Mouse (Mus musculus) fat pad, adult 2 months (tissue): ENCODE data around the gene Gch1.

Experiments
- DNase-seq: peaks from one replicate; pipeline ENCODE4 v3.0.0-alpha.2; 2011; ENCODE audit warnings: low read depth, low spot score; ENCODE audit errors: extremely low read depth

The Gch1 gene

DNA sequence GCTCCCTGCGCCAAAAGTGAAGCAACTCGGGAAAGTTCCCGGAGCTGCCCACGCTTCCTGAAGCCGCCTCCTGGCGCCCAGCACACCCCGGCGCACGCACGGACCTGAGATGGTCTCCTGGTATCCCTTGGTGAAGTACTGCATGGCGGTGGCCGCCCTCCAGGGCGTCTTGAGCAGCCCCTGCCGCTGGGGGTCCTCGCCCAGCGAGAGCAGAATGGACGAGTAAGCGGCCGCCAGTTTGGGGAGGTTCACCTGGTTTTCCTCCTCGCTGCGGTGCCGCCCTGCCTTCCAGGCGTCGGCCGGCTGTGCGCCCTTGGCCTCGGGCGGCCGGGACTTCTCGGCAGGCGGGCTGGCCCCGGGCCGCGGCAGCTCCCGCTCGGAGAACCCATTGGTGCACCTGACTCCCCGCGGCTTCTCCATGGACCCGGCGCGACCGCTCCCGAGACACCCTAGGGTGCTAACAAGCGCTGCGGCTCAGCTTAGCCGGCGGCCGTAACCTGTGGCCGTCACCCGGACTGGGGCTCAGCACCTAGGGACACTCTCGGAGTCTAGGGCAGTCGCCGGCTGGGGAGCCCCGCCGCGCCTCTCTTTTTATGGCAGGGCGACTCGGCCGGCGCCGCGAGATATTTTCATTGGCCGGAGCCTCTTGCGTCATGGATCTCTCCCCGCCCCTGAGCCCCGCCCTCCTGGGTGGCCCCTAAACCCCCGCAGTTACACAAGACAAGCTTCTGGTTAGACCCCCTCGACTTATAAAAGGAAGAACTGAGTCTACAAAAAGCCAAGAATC, at the start of gene Gch1:
Gene Gch1, minus strand, starts transcription at position 566 of the 787 bp plus-strand sequence.
- no peak for DNase-seq

GRCm38 (mm10) chr14:47237286-47237685, 48.1 kb upstream of the Gch1 start:
- no peak for DNase-seq

- no peak for DNase-seq
These were observed 47.3 kb upstream of the Gch1 start for GRCm38 (mm10) chr14:47236491-47236890.

DNA sequence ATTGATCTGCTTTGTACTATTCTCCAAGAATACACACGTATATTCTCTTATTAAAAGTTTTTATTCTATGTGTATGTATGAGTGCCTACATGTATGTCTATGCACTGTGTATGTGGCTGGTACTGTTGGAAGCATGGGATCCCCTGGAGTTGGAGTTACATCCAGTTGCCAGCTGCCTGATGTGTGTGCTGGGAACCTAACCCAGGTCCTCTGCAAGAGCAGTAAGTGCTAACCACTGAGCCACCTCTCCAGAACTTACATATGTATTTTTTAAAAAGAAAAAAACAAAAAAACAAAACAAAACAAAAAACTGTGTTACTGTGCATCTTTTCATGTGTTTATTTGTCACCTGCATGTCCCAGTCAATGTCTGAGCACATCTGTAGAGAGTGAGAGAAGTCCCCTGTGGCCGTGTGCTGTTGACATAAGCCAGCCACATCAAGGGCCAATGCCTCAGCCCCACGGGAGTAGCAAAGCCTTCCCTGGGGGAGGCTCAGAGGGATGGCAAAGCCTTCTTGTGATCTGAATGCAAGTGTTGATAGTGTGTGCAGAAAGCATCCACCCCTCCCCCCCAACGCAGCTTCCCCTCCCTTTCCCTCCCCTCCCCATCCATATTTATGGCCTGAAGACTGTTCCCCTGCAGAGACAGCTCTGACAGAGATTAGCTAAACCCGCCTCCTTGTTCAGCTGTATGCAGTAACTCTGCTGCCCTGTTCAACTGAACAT, 45.5 kb upstream of the Gch1 start:
- DNase-seq = no peak

DNA sequence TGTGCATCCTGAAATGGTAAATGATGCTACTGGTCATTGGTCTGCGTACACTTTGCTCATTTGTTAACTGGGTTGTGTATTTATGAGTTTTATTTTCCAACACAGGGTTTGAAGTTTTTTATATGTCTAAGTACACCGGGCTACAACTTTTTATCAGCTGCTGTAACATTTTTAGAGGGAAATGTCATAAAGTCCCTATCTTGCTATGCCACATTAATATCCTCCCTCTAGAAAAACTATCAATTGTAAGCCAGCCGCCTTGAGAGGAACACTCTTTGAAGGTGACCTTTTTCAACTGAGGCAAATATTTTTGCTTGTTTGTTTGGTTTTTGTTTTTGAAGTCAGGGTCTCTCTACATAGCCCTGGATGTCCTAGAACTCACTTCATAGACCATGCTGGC, 44.8 kb upstream of the Gch1 start:
- no peak for DNase-seq

DNA sequence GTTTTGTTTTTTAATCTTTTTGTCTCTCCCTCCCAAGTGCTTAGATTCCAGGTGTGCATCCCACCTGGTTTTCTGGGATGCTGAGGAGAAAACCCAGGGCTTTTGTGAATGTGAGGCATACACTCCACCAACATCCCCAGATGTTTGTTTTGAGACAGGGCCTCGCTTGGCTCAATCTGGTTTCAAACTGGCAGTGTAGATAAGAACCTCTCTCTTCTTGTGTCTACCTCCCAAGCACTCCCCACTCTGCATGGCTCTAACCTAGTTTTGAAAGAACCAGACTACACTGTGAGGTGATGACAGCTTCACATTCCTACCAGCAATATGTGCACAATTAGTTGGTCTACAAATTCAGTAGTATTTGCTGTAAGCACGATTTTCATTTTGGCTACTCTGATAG, 44.4 kb upstream of the Gch1 start:
- DNase-seq = no peak

- no peak for DNase-seq
These were observed 40.7 kb upstream of the Gch1 start for GRCm38 (mm10) chr14:47229796-47230376.

DNA sequence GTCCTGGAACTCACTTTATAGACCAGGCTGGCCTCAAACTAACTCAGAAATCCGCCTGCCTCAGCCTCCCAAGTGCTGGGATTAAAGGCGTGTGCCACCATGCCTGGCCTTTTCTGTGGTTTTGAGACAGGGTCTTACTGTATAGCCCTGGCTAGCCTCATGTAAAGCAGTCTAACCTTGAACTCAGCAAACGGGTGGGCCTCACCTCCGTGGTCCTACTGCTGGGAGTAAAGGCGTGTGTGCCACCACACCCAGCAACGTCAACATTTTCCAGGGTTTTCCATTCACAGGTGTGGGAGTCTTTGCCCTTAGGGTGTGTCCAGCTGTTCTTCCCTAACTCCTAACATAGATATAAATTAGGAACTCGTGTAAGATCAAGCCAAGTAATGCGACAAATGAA, 36.7 kb upstream of the Gch1 start:
- DNase-seq = no peak

DNA sequence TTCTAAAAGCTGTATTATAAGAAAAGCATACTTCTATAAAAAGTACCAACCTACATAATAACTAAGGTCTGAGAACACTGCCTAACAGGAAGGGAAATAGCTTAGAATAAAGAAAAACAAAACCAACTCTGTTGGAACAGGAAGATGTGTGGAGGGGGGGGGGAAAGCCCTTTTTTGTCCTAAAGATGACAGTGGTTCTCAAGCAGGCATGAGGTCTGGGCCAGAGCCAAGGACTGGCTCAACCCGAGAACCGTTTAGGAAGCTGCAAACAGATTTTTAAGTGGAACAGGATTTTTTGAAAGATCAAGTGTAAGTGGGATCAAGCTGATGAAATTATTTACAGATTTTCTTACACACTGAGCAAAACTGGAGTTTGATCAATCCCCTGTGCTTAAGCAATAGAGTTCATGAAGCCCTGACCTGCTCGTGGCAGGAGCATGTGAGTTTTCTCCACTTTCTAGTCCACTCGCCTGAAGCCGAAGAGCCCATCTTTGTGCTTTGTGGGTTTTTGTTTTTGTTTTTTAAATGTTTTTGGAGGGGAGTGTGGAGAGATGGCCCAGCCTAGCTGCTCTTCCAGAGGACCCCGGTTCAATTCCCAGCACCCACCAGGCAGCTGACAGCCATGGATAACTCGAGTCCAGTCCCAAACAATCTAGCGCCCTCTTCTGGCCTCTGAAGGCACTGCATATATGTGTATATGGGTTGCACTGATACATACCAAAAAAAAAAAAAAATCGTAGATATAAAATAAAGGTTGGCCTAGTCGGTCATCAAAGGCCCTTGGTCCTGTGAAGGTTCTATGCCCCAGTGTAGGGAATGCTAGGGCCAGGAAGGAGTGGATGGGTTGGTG, 35.5 kb upstream of the Gch1 start:
- DNase-seq = no peak

DNA sequence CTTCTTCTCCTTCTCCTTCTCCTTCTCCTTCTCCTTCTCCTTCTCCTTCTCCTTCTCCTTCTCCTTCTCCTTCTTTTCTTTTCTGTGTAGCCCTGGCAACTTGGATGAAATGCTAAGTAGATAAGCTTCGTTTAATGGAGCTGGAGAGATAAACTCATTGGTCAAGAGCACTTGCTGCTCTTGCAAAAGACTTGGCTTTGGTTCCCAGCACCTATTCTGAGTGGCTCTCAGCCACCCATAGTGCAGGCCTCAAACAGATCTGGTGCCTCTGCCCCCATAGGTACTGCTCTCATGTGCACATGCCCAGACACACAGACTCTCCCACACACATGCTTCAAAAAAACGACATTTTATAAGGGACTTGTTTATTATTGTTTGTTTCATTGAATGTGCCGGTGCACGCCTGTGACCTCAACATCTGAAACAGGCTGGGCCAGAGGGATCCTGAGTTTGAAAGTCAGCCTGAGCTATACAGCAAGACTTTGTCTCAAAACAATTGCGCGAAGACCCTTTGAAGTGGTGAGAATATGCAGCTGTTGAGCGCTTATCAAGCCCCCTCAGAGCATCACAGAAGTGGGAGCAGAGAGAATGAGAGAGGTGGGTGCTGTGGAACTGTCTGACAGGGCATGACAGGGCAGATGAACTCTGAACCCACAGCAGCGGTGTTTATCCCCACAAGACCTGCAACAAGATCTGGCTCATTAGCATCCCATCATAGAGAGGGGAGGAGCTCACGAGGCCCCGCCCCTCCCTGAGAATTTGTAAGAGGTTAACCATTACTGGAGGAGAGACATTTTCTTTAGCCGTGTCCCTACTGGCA, 33.6 kb upstream of the Gch1 start:
- no peak for DNase-seq

DNA sequence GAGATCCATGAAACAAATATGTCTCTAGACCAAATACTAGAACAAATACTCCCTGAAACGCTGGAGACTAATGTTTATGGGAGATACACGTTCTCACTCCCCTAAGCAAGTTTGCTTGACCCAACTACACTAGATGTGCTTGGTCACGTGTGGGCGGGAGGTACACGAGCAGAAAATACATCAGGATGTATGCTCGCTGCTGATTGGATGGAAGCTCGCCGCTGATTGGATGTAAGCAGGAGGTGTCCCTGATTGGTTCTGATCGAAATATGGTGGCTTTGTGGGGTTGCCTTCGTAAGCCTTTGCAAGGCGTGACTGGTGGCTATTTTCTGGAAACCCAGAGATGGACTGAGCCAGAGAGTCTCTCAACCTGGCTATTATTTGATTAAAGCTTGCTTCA, 32.4 kb upstream of the Gch1 start:
- DNase-seq = no peak

DNA sequence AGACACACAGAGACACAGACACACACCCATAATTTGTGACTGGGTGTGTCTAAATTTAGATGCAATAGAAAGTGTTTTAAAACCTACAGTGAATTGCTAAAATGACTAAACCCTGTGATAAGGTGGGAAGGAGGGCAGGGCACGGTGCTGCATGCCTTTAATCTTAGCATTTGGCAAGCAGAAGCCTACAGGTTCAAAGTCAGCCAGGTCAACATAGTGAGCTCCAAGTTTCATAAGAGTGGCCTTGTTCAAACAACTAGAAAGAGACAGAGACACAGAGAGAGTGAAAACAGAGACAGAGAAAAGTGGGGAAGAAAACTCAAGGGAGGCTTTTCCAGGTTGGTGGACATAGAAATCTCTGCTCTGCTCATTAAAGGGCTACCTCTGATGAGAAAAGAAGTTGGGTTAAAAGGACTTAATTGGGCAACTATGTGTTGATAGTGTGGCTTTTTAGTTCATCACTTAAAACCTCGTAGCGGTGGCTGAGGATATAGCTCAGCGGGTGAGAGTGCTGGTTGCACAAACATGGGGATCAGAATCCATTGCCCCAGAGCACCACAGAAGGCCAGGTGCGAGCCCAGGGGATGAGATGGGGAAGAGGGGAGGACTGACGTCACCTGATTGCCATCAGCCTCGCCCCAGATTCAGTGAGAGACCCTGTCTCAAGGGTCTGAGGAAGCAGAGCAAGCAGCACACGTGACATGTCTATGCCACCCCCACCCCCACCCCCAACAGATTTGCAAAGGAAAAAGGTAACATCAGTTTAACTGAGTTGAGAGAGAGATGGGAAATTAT, 31.2 kb upstream of the Gch1 start:
- no peak for DNase-seq

- DNase-seq = no peak
These were observed 29.8 kb upstream of the Gch1 start for GRCm38 (mm10) chr14:47218766-47219606.

DNA sequence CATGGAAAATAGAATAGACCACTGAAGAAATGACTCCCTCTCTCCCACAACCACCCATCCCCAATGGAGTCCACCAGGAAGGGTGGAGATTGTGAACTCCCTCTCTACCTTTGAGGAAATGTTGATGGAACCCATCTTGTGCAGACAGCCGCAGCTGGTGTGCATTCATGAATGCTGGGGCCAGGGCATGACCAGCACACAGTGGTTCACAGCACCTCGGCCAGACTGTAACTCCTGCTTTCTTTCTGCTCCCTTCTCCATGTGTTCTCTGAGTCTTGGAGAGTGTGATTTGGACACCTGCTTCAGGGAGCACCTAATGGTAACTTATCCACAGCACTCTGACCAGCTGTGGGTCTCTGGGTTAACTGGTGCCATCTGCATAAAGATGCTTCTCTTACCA, 27.3 kb upstream of the Gch1 start:
- DNase-seq = no peak

DNA sequence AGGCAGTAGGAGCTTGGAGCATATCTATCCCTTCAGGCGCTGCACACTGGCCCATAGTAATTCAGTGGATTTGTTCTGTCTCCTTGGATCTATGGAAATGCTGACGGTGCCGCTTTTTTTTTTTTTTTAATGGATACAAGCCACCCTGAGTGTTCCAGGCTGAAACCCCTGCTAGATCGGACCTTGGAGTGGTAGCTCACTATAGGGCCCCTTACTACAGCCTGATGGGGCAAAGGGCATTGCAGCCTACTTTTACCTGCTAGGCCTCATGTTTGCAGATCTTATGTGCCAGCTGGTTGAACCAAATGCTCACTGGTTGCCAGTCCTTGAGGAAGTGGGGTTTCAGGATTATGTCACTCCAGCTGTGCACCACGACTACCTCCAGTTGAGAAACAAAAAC, 25.2 kb upstream of the Gch1 start:
- DNase-seq = no peak

- no peak for DNase-seq
These were observed 24.1 kb upstream of the Gch1 start for GRCm38 (mm10) chr14:47213305-47213704.

GRCm38 (mm10) chr14:47209669-47210164, 20.5 kb upstream of the Gch1 start:
- no peak for DNase-seq
